Mouse (Mus musculus) left cerebral cortex, postnatal 14 days (tissue): Measurements from ENCODE around the gene Kctd8. TPM values are rescaled to one million over a fixed set of nuclear protein-coding genes. Genes with fewer than 3 reads are reported as not detected.
"Not testable (repeated sequence)": the region's sequence is repeated elsewhere in the genome, so short reads cannot be mapped to it uniquely, and the experiment has no call there.

Experiments
- DNase-seq, 2 experiments: peaks; one replicate each; pipeline ENCODE4 v3.0.0; 2021 to 2022; ENCODE audit warnings: low spot score in 2 of 2, mixed read lengths in 1 of 2
- intact Hi-C: fragments of 180-260 bp; cut with DNase I; formaldehyde crosslinking; loops from one replicate; pipeline ENCODE4 v1.15.1; 2025
- long read RNA-seq, 2 experiments: library from polyadenylated mRNA; stranded (forward); transcript quantifications; one replicate each; pipeline ENCODE4 v2.0.0; 2021
- total RNA-seq, 2 experiments: library from RNA; stranded (reverse); gene quantifications; 2 replicates each; pipeline ENCODE4 v1.2.3; 2021

Kctd8 gene
- 1 to 10 TPM; 8.2 to 9.1 TPM for total RNA-seq
- long read RNA-seq, experiment 1, transcript Kctd8-201 (2 exons, 2,859 nt), result major isoform, 19 of 19 reads
- long read RNA-seq, experiment 1, partial matches to known transcripts, result 0 of 19 reads
- long read RNA-seq, experiment 1, other reads (novel, unspliced or antisense), result 0 of 19 reads
- long read RNA-seq, experiment 2, transcript Kctd8-201 (2 exons, 2,859 nt), result major isoform, 14 of 14 reads
- long read RNA-seq, experiment 2, partial matches to known transcripts, result 0 of 14 reads
- long read RNA-seq, experiment 2, other reads (novel, unspliced or antisense), result 0 of 14 reads

DNA sequence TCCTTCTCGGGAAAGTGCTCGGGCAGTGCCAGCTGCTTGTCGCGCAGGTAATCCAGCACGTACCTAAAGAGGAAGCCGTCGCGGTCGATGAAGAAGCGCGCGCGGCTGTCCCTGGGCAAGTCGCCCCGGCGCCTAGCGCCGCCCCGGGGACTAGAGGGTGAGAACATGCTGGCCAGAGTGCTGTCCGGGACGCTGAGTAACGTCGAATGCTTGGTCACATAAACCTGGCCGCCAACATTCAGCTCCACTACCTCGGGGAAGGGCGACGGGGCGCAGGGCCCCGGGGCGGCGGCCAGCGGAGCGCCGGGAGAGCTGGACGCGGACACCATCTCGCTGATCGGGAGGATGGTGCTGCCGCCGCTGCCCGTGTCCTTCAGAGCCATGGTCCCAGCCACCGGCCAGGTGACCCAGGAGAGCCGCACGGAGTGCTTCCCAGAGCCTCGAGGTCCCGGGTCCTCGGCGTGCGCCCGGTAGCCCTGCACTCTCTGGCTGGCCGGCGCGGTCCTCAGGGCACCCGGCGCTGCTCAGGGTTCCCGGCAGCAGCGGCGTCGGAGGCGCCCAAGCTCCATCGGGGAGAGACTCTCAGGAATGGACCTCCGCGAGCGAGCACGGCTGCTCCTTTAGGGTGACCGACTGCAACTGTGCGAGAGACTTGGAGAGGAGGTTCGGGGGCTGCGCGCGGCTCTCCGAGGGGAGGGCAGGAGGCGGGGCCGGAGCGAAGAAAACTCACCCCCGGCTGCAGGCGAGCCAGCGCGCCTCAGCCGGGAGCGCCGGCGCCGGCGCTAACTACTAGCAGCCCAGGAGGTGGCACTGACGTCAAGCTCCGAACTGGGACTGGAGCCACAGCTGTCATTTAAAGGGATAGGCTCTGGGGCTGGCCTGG lies at the start of gene Kctd8:
Kctd8 (minus strand) TSS at position 761 of the 883 bp plus-strand sequence.
- intact Hi-C loops, result loop anchor here (2.0 to 5.0 kb wide), 2 partner anchors 181 to 1088 kb away; no protein-coding TSS in a partner anchor
- DNase-seq, result peak; percentile 64 to 73

DNA sequence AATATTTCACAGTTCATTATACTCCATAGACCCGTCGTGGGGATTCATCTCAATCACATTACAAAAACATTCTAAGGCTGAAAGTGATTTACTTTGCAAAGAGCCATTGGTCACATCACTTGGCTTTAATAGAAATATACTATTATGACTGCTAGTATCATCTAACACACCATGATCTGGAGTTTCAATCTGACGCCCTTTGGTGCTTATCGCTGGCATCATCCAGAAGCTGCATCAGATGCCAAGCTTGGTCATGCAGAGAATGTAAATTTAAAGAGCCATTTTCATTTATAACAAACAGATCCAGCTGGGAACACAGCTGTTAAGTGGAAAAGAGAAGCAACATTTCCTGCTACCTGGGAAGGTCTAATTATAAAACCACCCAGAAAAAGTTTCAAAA lies 37.6 kb upstream of the Kctd8 start:
- intact Hi-C loops, result no loop called here
- no peak for DNase-seq

DNA sequence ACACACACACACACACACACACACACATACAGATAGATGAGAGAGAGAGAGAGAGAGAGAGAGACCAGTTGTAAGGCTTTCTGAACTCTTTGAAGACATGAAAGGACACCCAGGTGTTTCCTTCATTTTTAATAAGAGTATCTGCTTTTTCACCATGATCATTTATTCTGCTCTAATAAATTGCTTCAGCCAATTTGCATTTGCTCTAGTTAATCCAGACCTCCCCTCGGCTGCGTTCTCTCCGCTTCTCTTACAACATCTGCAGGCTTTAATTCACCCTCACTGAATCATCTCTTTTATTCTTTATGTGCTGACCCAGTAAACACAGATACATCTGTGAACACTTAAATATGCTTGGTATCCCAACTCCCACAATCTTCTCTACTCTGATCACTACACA lies 9.1 kb upstream of the Kctd8 start:
- DNase-seq, result no peak
- intact Hi-C loops, result no loop called here

DNA sequence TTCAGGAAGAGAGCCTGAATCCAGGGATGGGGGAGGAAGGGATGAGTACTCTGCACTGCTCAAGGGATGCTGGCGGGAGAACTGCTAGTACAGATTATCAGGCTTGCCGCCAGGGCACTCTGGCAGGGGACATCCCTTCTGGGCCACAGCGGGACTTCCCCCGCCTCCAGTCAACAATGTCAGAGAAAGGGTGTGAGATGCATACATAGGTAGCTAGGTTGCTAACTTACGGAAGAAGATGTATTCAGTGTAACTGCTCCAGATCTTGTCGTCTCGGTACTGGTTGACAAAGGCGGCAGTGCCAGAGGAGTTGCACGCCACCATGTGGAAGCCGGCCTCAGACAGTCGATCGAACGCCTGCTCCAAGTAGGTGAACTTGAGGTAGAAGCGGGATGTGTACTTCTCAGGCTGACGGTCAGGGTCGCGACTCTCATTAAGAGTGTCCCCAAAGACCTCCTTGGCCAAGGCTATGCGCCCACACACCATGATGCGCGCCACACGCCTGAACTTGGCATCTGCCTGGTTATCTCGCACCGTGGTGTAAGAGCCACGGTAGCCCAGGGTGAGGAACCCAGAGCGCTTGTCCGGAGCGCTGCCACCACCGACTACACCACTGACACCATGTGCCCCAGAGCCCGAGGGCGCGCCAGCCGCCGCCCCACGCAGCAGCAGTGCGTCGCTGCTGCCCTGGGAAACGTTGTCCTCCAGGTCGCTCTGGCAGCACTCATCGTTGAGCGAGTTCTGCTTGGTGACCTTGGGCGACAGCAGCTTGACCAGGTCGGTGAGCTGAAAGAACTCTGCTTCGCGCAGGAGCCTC lies 1.2 kb downstream of the Kctd8 start:
- intact Hi-C loops, result loop anchor here (2.0 to 5.0 kb wide), 2 partner anchors 182 to 1088 kb away; no protein-coding TSS in a partner anchor

DNA sequence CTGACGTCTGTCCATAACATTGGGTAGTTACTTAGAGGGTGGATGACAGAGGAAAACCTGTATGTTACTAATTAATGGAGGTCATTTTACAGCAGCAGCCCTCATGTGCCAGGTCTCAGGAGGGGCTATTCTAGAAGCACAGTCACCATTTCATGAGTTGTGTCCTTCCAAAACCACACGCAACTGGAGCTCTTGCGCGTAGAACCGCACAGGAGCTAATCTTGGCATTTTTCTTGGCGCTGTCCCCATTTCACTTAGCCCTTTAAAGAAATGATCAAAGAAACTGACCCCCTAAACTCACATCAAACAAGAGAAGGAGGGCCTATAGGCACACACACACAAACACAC lies 1.9 kb downstream of the Kctd8 start:
- intact Hi-C loops, result no loop called here
- DNase-seq, result no peak

More for the DNA sequence above, 1.2 kb downstream of the Kctd8 start:
- DNase-seq, result peak; percentile 45 to 67

DNA sequence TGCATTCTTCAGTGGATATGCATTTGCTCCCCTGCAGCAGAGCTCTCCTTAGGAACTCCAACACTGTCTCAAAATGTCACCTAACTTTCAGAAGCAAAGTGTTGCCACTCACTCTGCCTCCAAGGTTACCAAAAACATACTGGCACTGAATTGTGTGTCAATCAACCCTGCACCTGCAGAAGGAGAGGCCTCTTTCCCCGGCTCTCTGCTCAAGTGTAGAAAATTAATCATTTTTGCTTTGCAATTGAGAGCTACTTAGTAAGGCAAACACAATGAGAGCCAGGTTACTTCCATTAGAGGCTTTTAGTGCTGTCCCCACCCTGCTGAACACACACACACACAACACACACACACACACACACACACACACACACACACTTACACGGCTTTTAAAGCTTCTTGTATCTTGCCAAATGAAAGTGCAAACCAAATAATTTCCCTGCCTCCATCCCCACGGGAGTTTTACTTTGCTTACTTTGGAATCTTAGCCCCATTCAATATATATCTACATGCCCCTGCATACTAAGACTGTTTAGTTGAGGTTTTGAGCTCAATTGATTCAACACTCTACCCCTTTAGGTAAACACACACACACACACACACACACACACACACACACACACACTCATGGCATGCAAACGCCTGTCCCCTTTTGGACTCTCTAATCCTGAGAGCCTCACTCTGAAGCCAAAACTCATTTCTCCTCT lies 2.4 kb downstream of the Kctd8 start:
- no peak for DNase-seq
- intact Hi-C loops, result no loop called here

DNA sequence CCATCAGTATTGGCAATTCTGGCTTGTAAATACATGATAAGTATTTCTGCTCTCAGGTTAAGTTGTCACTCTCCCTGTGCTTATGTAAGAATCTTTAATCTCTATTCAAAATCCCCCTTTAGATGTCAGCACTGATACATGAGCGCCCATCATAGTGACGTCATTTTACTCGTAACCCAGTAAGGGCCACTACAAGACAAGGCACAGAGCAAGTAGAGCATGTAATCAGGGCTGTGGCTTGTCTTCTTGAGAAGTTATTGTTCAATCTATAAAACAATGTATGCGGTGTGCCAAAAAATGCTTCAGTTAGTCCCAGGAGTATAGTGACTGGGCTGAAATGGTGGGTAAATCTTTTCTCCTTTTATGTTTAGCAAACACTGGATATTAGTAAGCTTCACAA lies 13.9 kb downstream of the Kctd8 start:
- intact Hi-C loops, result no loop called here
- no peak for DNase-seq

- no peak for DNase-seq
- intact Hi-C loops, result no loop called here
Observed at GRCm38 (mm10) chr5:69324566-69325230, 16.8 kb downstream of the Kctd8 start.

DNA sequence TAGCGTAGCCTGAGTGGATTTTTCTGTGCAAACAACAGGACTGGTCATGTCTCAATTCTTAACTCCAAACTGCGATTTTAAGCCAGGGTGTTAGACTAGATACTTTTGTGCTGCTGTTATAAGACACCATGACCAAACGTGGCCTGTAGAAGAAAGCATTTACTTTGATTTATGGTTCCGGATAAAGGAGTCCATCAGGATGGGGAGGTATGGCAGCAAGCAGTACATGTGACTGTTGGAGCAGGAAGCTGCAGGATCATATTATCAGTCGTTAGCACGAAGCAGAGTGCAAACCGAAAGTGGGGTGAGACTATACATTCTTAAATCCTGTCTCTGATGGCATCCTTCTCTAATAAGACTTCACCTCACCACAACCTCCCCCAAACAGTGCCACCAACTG lies 28.9 kb downstream of the Kctd8 start:
- intact Hi-C loops, result no loop called here
- DNase-seq, result no peak

DNA sequence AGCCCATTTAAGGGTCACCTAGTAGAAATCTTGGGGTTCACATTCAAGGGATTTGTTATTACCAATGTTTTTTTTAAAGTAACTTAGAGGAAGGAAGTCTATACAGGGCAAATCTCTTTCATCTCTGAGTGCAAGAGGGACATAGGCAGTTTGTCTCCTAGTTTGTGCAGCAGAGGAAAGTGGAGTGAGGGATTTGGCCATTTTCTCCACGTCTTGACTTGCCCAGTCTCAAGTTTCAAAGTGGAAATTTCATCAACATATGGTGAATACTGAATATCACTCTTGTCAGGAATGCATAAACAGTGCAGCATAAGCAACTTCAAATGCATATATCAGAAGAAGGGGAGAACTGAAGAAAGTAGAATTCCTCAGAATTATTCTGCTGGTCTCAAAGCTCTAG lies 39.8 kb downstream of the Kctd8 start:
- DNase-seq, result no peak
- intact Hi-C loops, result no loop called here

DNA sequence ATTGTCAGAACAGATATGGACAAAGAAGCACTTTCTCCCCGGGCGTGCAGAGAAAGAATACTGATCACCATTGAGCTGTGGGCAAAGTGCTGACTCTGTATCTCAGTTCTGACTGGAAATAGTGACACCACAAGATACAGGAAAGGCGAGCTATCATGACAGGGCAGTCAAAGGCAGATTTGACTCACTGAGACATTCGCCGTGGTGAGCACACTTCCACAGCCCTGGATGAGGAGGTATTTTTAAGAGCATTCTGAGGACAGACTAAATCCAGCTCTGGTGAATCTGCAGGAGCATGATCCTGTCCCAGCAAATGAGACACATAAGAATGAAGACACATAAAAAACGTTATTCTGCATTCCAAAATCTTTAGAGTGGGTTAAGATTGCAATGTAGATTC lies 49.1 kb downstream of the Kctd8 start:
- intact Hi-C loops, result no loop called here
- peak in 1 of 2 experiments; percentile 4 for DNase-seq

GRCm38 (mm10) chr5:69284359-69284758 lies 57.1 kb downstream of the Kctd8 start:
- DNase-seq, result peak in 1 of 2 experiments; percentile 34
- intact Hi-C loops, result no loop called here

- intact Hi-C loops, result no loop called here
- no peak for DNase-seq
Observed at GRCm38 (mm10) chr5:69252366-69252765, 89.1 kb downstream of the Kctd8 start.

DNA sequence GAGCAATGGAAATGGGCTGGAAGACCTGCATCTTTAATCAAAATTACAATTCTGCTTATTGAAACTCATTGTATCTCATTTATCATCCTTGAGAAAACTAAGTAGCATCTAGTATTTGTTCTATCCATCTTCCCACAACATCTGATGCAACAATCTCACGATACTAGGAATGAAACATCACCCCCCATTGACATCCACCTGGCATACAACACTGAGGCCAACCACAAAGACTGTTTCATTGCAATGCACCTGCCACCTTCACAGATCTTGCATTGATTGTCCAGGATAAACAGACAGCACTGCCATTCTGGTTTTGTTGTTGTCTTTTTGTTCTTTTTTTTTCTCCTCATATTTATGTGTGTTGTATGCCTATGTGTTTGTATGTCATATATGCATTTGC lies 99.5 kb downstream of the Kctd8 start:
- no peak for DNase-seq
- intact Hi-C loops, result no loop called here

DNA sequence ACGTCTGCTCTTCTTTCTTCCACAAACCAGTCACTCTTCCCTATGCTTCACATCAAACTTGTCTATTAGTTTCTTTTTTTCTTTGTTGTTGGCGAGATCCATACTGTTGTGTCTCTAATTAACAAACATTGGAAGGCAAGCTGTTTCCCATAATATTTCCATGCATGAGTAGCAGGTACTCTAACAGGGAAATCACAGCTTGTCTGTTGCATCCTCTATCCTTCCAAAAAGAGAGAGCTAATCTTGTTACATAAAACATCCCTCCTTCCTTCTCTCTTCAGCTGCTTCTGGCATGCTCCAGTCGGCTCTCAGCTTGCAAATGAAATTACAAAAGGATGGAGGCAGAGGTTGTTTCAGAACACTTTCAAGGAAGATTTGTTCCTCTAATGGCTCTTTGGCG lies 107.9 kb downstream of the Kctd8 start:
- intact Hi-C loops, result no loop called here
- DNase-seq, result peak in 1 of 2 experiments; percentile 7

GRCm38 (mm10) chr5:69231649-69232048 lies 109.8 kb downstream of the Kctd8 start:
- intact Hi-C loops, DNase-seq: not testable (repeated sequence)

GRCm38 (mm10) chr5:69227147-69227546 lies 114.3 kb downstream of the Kctd8 start:
- no peak for DNase-seq
- intact Hi-C loops, result no loop called here

DNA sequence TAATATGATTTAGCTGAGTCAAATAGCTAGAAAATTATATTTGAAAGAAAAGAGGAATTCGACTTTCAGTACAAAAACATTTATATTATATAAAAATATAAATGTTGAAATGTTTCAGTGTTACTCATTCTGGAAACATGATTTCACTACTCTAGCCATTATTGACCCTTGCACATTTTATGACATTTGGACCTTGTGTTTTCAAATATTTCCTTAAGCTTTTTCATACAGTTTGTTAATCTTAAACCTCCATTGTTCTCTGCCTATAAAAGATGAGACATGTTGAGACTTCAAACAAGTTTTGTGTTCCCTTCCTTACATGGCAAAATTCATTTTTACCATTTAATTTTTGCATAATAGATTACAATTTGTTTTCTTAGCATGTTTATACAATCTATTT lies 118.9 kb downstream of the Kctd8 start:
- intact Hi-C loops, result no loop called here
- DNase-seq, result no peak

DNA sequence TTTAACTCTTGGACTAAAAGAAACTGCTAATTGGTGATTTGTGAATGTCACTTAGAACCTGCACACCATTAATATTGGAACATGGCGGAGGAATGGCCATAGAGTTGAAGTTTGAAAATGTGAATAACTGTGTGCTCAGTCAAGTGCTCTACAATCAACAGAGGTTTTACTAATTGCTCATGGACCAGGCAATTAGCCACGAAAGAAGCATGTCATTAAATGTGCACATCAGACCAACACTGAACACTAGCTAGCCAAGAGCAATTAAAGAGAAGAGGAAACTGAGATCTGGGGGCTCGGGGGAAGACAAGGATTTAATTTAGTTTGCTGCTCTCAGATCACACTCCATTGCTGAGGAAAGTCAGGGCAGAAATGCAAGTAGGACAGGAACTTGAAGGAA lies 126.3 kb downstream of the Kctd8 start:
- DNase-seq, result no peak
- intact Hi-C loops, result no loop called here
